Mouse (Mus musculus): ENCODE results near the gene Slc12a3.

- TF ChIP-seq POLR2A (IDR thresholded peaks at IDR 0.05; ENCODE audit: extremely low read depth, insufficient read depth, low read length) (no peak), CTCF (IDR thresholded peaks at IDR 0.05; ENCODE audit: low read depth, low read length) (no peak)
Observed at GRCm38 (mm10) chr8:94387785-94388184, 58.8 kb downstream of the Slc12a3 start.

Data from liver, adult 2 months (tissue).